In genomic region chr5:144121489-144121888, GRCm38 (mm10) we compare ENCODE assay signal across 11 mouse cellular contexts.
"Had no signal": no experiment of that assay in that cellular context is flagged by ENCODE, and none has a peak within 500 bp of the region (broad histone marks: within the 10 kb centered on the region; RNA-seq: fewer than 3 reads in every experiment).

No protein-coding gene starts in this region.

- H3K36me3 ChIP-seq: liver, embryonic 13.5 days; neural tube, embryonic 13.5 days had no signal

- DNase-seq: kidney, adult 11 months; kidney, postnatal 14 days; left cerebral cortex, postnatal 4 days; liver; liver, embryonic 13.5 days; liver, postnatal 0 days; midbrain, embryonic 14.5 days; right cerebral cortex, postnatal 14 days; thymus, postnatal 36 days had no signal

- H3K9ac ChIP-seq: liver, embryonic 13.5 days; liver, postnatal 0 days; neural tube, embryonic 13.5 days had no signal

- H3K27ac ChIP-seq: hindbrain, postnatal 0 days; liver, embryonic 13.5 days; neural tube, embryonic 13.5 days had no signal

- ATAC-seq: hindbrain, postnatal 0 days; liver, postnatal 0 days had no signal

- H3K4me3 ChIP-seq: liver, embryonic 13.5 days; neural tube, embryonic 13.5 days had no signal

- H3K27me3 ChIP-seq: liver, embryonic 13.5 days; neural tube, embryonic 13.5 days had no signal

- H3K4me2 ChIP-seq: liver, embryonic 13.5 days; neural tube, embryonic 13.5 days had no signal

- H3K9me3 ChIP-seq: liver, embryonic 13.5 days; neural tube, embryonic 13.5 days had no signal
